Mouse (Mus musculus) neural tube, embryonic 10.5 days (tissue): ENCODE data around the gene Slc29a2.
A peak's percentile ranks its signal among the peaks of the same experiment; 100 is the strongest.
"Not testable (repeated sequence)": the region's sequence is repeated elsewhere in the genome, so short reads cannot be mapped to it uniquely, and the experiment has no call there.

Experiments used
- DNase-seq: peaks from one replicate; pipeline ENCODE4 v3.0.0-alpha.2; 2017; ENCODE audit warnings: low spot score; ENCODE audit errors: extremely low spot score

Slc29a2 gene

DNA sequence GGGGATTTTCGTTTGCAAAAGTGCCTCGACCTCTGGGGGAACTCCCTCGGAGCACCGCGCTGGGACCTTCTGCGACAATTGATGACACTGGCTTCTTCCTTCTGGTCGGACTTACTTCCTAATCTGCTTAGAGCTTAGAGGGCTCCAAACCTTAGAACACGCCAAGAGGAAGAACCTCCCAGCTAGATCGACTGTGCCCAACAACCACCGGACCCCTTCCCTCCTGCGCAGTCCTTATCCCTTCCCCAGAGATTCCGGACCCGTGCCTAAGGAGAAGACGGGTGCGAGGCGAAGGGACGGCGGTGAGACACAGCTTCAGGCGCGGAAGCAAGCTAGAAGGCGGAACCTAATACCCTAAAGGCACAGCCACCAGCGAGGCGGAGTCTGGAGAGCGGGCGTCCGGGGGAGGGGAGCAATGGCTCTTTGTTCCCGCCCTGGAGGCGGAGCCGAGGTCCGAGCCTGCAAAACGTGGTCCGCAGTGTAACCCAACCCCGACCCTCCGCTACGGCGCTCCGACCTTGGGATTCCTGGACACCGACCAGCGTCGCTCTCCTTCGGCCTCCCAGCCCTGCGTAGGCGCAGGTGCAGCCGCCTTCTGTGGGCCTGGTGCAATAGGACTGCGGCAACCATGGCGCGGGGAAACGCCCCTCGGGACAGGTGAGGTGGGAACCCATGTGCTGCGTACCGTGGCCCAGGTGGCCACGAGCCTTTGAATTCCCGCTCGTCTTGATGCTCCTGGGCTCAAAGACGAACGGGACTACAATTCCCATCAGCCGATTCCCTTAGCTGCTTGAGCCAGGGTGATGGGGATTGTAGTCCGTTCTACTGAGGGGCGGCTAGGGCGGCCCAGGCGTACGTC lies at the start of gene Slc29a2:
Gene Slc29a2 (plus strand): TSS at position 240 of the 859 bp plus-strand sequence.
- DNase-seq, result peak; percentile 95

DNA sequence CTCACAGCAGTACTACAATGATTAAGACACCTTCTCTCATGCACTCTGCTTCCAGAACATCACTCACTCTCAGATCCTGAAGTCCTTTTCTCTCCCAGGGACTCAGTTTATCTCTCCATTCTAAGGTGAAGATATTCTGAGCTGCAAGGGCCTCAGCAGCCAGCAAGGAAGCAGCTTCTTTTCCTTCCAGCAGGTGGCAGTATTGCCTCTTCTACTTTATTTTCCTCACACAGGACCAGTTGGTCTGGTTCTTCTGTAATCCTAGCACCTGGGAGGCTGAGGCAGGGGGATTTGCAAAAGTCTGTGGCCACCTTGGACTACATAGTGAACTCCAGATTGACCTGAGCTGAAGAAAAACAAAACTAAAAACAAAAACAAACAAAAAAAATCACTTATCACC lies 41.9 kb upstream of the Slc29a2 start:
- peak; percentile 31 for DNase-seq

DNA sequence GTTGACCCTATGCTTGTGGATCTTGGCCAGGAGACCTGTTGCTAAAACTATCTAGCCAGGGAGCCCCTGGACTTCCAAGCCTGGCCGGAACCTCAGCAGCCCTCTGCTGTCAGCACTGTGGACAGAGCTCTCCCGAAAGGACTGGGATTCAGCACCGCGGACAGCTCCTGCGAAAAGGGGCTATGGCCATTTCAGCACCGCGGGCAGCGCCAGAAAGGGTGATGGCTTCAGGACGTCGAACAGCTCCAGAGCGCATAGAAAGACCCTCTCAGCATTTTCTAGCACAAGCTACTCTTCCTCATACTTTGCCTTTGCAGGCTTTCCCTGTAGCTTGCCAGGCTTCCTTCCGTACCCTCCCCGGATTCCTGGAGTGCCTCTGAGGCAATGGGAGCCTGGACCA lies 34.6 kb upstream of the Slc29a2 start:
- peak; percentile 99 for DNase-seq

DNA sequence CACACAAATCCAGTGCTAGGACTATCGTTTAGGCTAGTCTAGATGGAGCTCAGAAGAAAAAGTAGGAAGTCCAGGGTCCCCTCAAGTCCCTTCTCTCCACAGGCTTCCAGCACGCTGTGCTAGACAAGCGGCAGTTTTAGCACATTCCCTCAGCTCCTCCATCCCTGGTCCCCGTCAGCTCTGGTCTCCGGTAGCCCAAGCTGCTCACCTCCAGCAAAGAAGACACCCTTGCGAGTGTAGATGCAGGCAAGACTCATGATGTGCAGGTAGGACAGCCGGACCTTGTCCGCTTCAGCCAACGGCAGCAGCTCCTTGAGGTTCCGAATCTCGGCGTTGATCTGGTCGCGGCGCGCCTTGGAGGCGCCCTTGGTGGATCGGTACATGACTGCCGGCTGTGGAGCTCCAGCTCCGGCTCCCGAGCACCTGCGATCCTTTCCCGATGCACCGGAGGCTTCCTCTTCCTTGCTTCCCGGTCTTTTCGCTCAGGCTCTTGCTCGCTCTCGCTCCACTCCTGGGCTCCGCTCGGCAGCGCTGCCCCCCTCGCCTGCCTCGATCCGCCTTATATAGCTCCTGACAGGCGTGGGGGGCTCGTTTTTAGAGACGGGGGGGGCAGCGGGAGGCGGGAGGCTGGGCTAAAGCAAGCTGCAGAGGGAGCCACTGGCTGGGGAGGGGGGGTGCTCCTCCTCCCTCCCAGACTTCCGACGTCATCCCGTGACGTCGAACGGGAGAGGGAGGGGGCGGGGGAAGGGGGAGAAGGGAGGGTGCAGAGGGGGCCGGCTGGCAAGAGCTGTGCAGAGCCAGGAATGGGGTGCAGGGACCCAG lies 34.0 kb upstream of the Slc29a2 start:
- DNase-seq, result no peak

DNA sequence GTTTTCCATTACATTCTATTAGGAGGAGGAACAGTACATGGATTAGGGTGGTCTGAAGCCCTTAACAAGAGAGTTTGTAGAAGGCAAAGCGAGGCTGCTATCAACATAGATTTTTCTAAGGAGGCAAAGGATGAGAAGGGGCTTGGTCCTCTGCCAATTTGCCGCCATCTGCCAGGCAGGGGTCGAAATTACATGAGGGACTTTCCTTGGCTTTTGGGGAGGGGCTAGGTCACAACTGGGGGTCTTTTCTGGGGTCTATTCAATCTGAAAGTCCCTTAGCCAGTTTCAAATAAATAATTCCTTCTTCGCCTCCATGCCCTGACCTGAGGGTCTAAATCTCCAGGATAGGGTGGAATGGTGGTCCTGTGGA lies 33.4 kb upstream of the Slc29a2 start, which contains the start of gene Npas4:
Gene Npas4 (minus strand): TSS at position 61 of the 370 bp plus-strand sequence.
- DNase-seq, result no peak

DNA sequence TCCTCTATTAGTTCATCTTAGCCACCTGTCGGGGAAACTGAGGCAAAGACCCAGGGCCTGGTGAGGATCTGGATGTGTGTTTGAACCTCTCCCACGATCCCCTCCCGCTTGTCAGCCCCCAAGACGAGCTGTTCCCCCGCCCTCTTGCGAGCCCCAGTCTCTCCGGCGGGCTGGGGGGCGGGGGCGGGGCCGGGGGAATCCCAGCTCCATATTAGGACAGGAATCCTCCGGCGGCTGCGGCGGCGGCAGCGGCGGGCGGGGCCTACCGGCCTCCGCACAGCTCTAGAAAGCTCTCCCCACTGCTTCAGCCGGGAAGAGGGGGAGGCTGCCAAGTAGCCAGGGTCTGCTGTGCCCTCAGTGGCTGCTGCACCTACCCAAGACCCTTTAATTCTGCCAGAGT lies 32.9 kb upstream of the Slc29a2 start:
- DNase-seq, result peak; percentile 20

DNA sequence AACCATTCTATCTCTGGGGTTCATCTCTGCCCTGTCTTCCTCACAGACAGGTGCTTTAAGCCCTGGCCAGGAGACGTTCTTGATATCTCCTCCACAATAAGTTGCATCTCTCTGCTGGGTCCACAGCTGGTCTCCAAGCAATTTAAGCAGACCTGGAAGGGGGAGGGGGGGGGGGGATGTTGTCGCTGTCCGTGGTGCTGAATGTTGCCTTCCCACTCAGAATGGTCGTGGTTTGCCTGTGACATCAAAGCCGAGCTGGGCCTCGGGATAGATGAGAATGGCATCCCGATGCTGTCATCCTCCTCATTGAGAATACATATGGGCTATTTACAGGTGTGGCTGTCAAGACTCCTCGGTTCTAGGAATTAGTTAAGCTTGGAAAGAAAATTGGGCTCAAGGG lies 31.3 kb upstream of the Slc29a2 start:
- peak; percentile 37 for DNase-seq

DNA sequence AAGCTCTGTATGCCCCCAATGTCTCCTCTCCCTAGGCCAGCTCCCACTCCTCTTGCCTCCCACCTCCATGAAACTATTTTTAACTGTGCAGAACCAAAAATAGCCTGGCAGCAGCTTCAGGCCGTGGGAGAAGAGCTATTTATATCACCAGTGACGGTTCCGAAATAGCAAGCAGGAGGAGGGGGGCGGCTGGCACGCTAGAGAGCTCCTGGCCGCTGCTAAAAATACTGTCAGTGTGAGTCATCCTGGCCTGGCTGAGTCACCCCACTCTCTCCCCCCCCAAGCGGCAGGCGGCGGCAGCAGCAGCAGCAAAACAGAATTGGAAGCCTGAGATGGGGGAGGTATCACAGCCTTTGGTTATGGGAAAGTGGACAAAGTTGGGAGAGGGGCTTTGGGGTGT lies 30.8 kb upstream of the Slc29a2 start:
- no peak for DNase-seq

DNA sequence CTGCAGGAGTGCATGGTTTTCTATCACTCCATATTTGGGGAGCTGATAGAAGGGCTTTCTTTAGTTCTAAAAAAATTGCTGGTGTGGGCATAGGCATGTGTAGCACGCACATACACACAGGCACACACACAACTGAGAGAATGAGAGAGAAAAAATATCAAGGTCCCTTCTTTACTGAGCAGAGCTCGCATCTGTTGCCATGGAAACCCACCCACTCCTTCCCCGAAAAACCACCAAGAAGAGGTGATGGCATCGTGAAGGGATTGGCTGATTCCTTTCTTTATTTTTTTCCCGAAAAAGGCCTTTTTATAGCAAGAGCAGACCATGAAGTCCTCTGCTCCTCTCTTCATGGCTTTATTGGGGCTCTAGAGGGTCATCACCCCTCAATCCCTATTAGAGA lies 29.6 kb upstream of the Slc29a2 start:
- no peak for DNase-seq

DNA sequence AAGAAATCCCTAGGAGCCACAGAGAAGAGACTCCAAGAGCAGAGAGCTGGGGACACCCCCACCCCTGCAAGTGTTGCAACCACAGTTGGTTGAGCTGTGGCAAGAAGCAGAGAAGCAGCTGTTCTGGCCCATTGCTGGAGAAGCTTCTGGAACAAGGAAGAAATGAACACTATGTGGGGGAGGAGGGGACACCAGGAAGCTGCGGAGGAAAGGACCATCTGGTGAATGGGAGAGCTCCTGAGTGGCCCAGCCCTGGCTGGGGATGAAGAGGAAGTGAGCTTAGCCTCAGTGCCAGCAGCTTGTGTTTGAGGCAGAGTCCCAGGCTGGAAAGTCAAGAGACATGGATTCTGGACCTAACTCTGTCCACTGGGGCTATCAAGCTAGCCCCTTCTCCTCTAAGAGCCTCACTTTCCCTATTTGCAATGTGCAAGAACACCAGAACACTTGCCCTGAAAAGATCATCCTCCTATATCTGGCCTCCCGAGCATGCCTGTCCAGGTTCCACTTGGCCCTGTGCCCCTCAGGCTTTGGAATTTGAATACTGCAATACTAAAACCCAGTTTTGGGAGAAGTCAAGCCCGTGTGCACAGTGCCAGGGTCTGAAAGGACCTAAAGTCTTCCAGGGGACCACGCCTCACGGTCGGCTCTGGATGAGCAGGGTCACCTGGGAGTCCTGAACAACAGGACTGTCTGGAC lies 24.1 kb upstream of the Slc29a2 start:
- no peak for DNase-seq

DNA sequence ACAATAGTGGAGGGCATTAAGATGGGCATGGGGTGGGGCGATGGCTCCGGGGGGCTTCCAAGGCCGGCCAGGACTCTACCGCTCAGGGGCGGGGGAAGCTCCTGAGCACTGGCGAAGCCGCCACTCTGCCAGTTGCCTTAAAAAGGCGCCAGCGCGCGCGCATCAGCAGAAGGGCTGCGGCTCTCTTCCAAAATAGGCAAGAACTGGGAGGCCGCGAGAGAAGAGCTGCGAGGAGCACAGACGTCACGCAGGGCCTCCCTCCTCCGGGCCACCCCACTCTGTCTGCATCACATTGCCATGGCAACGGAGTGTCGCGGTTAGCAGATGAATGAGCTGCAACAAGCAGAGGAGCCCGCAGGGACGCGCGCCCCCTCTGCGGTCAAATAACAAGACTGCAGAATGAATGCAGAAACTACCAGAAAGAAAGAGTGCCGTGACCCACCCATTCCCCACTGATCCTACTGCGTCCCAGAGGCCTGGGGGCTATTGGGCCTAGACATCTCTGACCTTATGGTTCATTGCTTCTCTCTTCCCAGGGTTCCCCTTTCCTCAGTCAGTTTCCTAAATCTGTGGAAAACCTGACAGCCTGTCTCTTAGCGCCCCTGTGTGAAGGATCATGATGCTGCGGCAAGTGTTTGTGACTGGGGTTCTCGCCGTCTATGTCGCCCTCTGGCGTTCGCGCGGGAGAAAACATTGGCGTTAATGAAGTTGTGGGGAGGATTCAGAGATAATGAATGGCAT lies 21.8 kb upstream of the Slc29a2 start:
- peak; percentile 86 for DNase-seq

DNA sequence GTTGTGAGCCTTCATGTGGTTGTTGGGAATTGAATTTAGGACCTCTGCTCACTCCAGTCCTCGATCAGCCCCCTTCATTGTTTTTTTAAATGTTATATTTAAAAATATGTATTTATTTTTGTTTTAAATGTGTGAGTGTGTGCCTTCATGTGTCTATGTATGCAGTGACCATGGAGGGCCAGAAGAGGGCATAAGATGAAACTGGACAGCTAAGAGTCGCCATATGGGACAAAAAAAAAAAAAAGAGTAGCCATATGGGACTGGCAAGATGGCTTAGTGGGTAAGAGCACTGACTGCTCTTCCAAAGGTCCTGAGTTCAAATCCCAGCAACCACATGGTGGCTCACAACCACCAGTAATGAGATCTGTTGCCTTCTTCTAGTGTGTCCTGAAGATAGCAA lies 20.0 kb upstream of the Slc29a2 start:
- DNase-seq, result not testable (repeated sequence)

DNA sequence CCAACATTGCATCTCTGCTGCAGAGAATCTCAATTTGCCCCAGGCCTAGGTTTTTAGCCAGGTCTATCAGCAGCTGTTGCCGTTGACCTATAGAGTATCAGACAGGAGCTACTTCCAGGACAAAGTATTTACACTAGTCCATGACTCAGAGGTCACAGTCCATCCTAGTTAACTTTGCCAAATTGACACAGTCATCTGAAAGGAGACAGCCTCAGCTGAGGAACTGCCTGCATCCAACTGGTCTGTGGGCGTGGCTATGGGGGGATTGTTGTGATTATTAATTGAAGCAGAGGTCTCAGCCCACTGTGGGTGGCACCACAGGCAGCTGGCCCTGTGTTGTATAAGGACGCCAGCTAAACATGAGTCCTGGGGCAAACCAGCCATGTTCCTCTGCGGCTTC lies 18.7 kb upstream of the Slc29a2 start:
- DNase-seq, result no peak

DNA sequence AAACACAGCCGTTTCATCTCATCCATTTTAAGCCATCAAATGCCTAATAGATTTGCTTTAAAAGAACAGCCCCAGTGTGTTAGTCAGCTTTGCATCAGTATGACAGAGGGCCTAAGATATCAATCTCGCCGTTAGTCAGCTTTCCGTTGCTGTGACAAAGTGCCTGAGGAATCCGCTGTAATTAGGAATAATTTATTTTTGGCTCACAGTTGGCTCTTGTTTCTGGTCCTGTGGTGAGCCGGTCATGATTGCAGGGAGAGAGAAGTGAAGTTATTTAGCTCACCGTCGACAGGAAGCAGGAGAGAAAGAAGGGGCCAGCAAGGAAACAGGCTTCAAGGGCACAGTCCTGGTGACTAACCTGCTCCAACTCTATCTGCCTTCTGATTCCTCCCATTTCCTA lies 10.5 kb upstream of the Slc29a2 start:
- DNase-seq, result no peak

DNA sequence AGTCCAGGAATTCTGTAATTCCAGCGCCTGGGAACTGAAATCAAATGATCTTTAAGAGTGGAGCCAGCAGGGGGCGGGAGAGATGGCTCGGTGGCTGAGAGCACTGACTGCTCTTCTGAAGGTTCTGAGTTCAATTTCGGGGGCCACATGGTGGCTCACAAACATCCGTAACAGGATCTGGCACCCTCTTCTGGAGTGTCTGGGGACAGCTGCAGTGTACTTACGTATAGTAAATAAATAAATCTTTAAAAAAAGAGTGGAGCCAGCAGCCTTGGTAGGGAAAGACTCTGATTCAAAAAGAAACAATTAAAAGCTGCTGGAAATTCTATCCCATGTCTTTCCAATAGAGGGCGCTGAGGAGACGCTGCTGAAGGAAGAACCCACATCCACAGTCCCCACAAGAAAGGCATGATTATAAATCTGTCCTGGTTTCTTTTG lies 8.7 kb upstream of the Slc29a2 start:
- peak; percentile 42 for DNase-seq

DNA sequence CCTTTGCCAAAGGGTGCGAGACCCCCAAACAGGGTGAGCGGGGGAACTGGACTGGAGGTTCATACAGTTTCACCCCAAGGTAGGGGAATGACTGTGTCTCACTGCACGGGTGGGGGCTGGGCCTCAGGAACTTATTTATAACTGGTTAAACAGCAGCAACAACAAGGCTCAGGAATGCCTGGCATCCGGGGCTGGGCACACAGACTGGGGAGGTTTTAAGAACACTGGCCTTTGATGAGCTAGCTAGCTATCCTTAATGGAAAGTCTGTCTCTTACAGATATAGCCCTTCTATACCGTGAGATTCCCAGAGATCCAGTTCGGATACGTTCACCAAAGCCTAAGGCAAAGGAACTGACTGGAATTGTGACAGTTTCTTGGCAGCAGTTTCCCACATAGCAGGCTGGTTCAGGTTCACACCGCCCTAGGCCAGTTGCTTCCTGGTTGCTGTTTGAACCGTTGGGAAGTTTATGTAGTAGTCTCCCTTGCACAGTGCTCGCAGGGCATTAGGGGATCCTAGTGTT lies 7.4 kb upstream of the Slc29a2 start:
- peak; percentile 30 for DNase-seq

DNA sequence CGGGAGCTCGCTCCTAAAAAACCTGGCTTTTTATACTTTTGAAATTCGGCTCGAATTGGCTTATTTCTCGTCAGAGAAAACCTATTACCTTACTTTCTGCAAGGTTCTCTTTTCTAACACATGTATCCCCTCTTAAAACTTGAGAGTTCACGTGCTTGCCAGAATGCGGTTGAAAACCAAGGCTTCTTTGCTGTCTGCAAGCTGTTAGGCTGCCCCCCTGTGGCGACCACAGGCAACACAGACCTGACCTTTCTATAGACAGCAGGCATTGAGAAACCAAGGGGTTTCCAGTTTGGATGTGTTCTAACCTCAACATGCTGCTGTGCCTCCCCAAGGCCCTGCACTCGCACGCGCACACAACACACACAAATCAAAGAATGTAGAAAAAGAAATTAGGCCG lies 6.9 kb upstream of the Slc29a2 start:
- peak; percentile 68 for DNase-seq

DNA sequence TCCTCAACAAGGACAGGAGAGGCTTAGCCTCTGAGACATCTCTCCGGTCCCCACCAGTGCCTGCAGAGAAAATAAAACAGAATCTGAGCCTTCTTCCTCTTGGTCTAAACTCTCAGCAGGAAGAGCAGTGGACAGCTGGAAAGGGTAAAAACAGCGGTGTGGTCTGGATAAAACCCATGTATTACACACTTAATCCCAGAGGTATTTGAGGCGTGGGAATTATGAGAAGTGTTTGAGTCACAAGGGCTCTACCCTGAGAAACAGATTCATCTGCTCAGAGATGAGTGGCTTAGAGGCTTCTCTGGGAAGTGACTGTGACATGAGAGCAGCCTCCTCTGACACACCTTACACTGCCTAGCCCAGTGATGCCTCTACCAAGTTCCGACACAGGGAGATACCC lies 6.0 kb upstream of the Slc29a2 start:
- DNase-seq, result no peak

DNA sequence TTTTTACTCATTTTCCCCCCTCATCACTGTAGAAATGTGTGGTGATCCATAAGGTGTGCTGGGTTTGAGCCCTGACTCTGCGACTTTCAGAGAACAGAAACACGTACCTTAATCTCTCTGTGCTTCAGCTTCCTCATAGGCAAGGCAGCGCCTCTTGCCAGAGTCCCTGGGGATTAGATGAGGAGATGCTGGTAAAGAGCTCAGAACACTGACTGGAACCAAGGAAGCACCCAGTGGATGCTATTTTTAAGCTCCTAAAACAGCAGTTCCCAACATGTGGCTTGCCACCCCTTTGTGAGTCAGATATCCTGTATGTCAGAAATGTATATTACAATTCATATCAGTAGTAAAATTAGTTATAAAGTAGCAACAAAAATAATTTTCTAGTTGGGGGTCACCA lies 5.5 kb upstream of the Slc29a2 start:
- DNase-seq, result no peak

DNA sequence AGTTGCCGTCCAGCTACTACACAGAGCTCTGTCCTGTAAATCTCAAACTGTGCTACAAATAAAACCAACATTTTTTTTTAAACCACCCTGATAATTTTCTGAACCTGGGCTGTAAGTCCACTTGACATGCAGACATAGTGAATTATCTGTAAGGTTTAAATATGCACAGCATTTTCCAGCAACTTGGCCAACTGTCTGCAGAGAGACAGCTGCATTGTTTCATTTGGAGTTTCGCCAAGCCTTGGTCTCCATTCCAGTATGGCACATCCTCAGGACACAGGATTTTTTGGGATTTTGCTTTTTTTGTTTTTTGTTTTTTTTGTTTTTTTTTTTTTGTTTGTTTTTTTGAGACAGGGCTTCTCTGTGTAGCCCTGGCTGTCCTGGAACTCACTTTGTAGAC lies 2.2 kb upstream of the Slc29a2 start:
- no peak for DNase-seq

DNA sequence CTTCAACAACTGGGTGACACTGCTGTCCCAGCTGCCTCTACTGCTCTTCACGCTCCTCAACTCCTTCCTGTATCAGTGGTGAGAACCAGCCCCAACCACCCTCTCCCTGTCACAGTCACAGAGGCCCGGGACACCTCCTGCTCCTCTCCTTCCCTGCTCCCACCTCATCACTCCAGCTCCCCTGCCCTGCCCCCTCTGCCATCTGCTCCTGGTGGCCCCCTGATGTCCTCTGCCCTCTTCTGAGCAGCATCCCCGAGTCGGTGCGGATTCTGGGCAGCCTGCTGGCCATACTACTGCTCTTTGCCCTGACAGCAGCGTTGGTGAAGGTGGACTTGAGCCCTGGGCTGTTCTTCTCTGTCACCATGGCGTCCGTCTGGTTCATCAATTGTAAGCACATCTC lies 2.5 kb downstream of the Slc29a2 start:
- no peak for DNase-seq
